Mouse (Mus musculus) embryo, embryonic 10.5 days (tissue): ENCODE measurements around the gene Tfpt.
"Not testable (repeated sequence)": the region's sequence is repeated elsewhere in the genome, so short reads cannot be mapped to it uniquely, and the experiment has no call there.

Experiments used
- DNase-seq: peaks from one replicate; pipeline ENCODE4 v3.0.0-alpha.2; 2015; ENCODE audit warnings: low spot score

The Tfpt gene

GRCm38 (mm10) chr7:3616389-3617241 is 13.1 kb downstream of the Tfpt start:
- no peak for DNase-seq

GRCm38 (mm10) chr7:3616057-3616388 is 13.7 kb downstream of the Tfpt start, which contains the start of gene Oscar:
Gene Oscar, minus strand, starts transcription at chr7:3616157.
- no peak for DNase-seq

- no peak for DNase-seq
These were observed 15.7 kb downstream of the Tfpt start for GRCm38 (mm10) chr7:3614021-3614420.

- DNase-seq, result no peak
These were observed 18.7 kb downstream of the Tfpt start for GRCm38 (mm10) chr7:3611006-3611405.

GRCm38 (mm10) chr7:3610437-3610836 is 19.3 kb downstream of the Tfpt start:
- no peak for DNase-seq

- no peak for DNase-seq
These were observed 20.6 kb downstream of the Tfpt start for GRCm38 (mm10) chr7:3609082-3609481.

- no peak for DNase-seq
These were observed 21.1 kb downstream of the Tfpt start for GRCm38 (mm10) chr7:3608668-3609067.

- DNase-seq, result no peak
These were observed 22.3 kb downstream of the Tfpt start for GRCm38 (mm10) chr7:3607391-3607790.

GRCm38 (mm10) chr7:3606798-3607197 is 22.9 kb downstream of the Tfpt start:
- DNase-seq, result peak; percentile 35

GRCm38 (mm10) chr7:3601119-3601518 is 28.6 kb downstream of the Tfpt start:
- DNase-seq, result peak; percentile 89

GRCm38 (mm10) chr7:3597755-3598154 is 32.0 kb downstream of the Tfpt start:
- not testable (repeated sequence) for DNase-seq

- DNase-seq, result peak; percentile 29
These were observed 34.6 kb downstream of the Tfpt start for GRCm38 (mm10) chr7:3595146-3595545.

- no peak for DNase-seq
These were observed 35.0 kb downstream of the Tfpt start for GRCm38 (mm10) chr7:3594686-3595085.

GRCm38 (mm10) chr7:3593855-3594254 is 35.9 kb downstream of the Tfpt start:
- DNase-seq, result no peak

GRCm38 (mm10) chr7:3591534-3591933 is 38.2 kb downstream of the Tfpt start:
- DNase-seq, result no peak

- no peak for DNase-seq
These were observed 39.2 kb downstream of the Tfpt start for GRCm38 (mm10) chr7:3590550-3590949.

GRCm38 (mm10) chr7:3587292-3587691 is 42.4 kb downstream of the Tfpt start:
- DNase-seq, result no peak

- DNase-seq, result no peak
These were observed 43.5 kb downstream of the Tfpt start for GRCm38 (mm10) chr7:3586255-3586654.

GRCm38 (mm10) chr7:3585763-3586162 is 44.0 kb downstream of the Tfpt start:
- no peak for DNase-seq

GRCm38 (mm10) chr7:3580029-3580428 is 49.7 kb downstream of the Tfpt start:
- DNase-seq, result no peak

- no peak for DNase-seq
These were observed 50.7 kb downstream of the Tfpt start for GRCm38 (mm10) chr7:3578952-3579546.

GRCm38 (mm10) chr7:3578196-3578595 is 51.5 kb downstream of the Tfpt start:
- no peak for DNase-seq

GRCm38 (mm10) chr7:3576354-3577124 is 53.2 kb downstream of the Tfpt start:
- DNase-seq, result no peak
